Mouse (Mus musculus): ENCODE data around the gene Pex19.

Pex19 gene

GRCm38 (mm10) chr1:172126376-172127347, at the start of gene Pex19:
Gene Pex19, plus strand, starts transcription at chr1:172126755.
- peak; percentile 79 to 81 for DNase-seq

- DNase-seq: no peak
Observed at GRCm38 (mm10) chr1:172077981-172078380, 48.6 kb upstream of the Pex19 start.

GRCm38 (mm10) chr1:172082101-172082898, 44.3 kb upstream of the Pex19 start, which contains the start of the genes Copa and Ncstn:
Gene Copa, plus strand, starts transcription at chr1:172082529.
Gene Ncstn, minus strand, starts transcription at chr1:172082795.
- DNase-seq: peak; percentile 95

- no peak for DNase-seq
Observed at GRCm38 (mm10) chr1:172082899-172083445, 43.6 kb upstream of the Pex19 start.

- DNase-seq: no peak
Observed at GRCm38 (mm10) chr1:172093522-172093921, 33.0 kb upstream of the Pex19 start.

- DNase-seq: no peak
Observed at GRCm38 (mm10) chr1:172094295-172094694, 32.3 kb upstream of the Pex19 start.

GRCm38 (mm10) chr1:172095202-172095601, 31.4 kb upstream of the Pex19 start:
- DNase-seq: no peak

GRCm38 (mm10) chr1:172099325-172100033, 27.1 kb upstream of the Pex19 start:
- DNase-seq: no peak

GRCm38 (mm10) chr1:172103619-172104018, 22.9 kb upstream of the Pex19 start:
- no peak for DNase-seq

- DNase-seq: no peak
Observed at GRCm38 (mm10) chr1:172105101-172105500, 21.5 kb upstream of the Pex19 start.

- no peak for DNase-seq
Observed at GRCm38 (mm10) chr1:172107777-172108477, 18.6 kb upstream of the Pex19 start.

GRCm38 (mm10) chr1:172116948-172117347, 9.6 kb upstream of the Pex19 start:
- no peak for DNase-seq

GRCm38 (mm10) chr1:172119100-172119499, 7.5 kb upstream of the Pex19 start:
- no peak for DNase-seq

GRCm38 (mm10) chr1:172119720-172120119, 6.8 kb upstream of the Pex19 start:
- peak in 1 of 2 experiments; percentile 36 for DNase-seq

- no peak for DNase-seq
Observed at GRCm38 (mm10) chr1:172122671-172123070, 3.9 kb upstream of the Pex19 start.

- no peak for DNase-seq
Observed at GRCm38 (mm10) chr1:172124572-172124971, 2.0 kb upstream of the Pex19 start.

- DNase-seq: no peak
Observed at GRCm38 (mm10) chr1:172127487-172127886, 932 bp downstream of the Pex19 start.

- DNase-seq: no peak
Observed at GRCm38 (mm10) chr1:172128563-172128962, 2.0 kb downstream of the Pex19 start.

- DNase-seq: peak; percentile 30 to 35
Observed at GRCm38 (mm10) chr1:172129108-172129507, 2.6 kb downstream of the Pex19 start.

- no peak for DNase-seq
Observed at GRCm38 (mm10) chr1:172129780-172130179, 3.2 kb downstream of the Pex19 start.

GRCm38 (mm10) chr1:172132319-172132718, 5.8 kb downstream of the Pex19 start:
- no peak for DNase-seq

GRCm38 (mm10) chr1:172133535-172133934, 7.0 kb downstream of the Pex19 start:
- DNase-seq: peak in 1 of 2 experiments; percentile 46
